Mouse (Mus musculus): ENCODE results near the gene Capn1.

Gene Capn1

DNA sequence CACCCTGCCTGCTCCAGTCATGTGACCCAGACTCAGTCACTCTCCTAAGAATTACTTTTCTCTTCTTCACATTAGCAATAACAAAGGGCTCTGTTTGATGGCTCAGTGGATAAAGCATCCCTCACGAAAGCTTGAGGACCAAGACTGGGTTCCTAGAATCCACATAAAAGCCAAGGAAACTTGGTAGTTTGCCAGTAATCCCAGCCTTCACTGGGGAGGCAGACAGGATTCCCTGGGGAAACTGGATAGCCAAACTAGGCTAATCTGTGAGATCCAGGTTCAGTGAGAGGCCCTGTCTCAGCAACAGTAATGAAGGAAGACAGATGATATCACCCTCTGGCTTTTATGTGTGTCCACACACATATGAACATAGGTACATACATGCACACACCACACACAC is 24.8 kb downstream of the Capn1 start:
- DNase-seq (ENCODE audit: extremely low read depth, low read depth): no peak

DNA sequence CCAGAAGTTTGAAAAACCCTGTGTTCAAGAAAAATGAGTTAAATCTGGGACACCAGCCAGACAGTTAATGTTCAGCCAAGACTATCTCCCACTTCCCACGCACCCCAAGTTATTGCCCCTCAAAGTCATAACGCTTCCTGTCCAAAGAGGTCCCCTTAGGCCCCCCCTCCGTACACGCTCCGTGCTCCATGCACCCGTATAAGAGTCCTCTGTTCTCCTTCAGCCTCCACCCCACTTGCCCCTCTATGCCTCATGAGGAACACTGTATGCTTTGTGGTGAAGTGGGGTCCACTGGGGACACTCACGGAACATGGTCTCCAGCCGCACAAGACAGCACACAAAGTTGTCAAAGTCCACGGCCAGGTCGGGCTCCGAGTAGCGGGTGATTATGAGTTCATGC is 25.7 kb downstream of the Capn1 start:
- no peak for DNase-seq (ENCODE audit: extremely low read depth, low read depth)

DNA sequence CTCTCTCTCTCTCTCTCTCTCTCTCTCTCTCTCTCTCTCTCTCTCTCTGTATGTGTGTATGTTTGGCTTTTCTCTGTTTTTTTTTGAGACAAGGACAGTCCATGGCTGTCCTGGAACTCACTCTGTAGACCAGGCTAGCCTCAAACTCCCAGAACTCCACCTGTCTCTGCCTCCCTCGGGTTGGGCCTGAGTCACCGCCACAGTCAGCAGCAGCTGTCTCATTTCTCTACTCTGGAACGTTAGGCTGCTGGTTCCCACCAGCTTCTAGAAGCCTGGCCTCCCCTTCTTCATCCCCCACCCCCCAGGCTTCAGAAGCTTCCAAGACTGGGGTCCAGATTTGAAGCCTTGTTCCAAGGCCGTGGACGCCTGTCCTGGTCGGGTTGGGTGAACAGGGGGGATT is 26.1 kb downstream of the Capn1 start:
- DNase-seq (ENCODE audit: extremely low read depth, low read depth): no peak

DNA sequence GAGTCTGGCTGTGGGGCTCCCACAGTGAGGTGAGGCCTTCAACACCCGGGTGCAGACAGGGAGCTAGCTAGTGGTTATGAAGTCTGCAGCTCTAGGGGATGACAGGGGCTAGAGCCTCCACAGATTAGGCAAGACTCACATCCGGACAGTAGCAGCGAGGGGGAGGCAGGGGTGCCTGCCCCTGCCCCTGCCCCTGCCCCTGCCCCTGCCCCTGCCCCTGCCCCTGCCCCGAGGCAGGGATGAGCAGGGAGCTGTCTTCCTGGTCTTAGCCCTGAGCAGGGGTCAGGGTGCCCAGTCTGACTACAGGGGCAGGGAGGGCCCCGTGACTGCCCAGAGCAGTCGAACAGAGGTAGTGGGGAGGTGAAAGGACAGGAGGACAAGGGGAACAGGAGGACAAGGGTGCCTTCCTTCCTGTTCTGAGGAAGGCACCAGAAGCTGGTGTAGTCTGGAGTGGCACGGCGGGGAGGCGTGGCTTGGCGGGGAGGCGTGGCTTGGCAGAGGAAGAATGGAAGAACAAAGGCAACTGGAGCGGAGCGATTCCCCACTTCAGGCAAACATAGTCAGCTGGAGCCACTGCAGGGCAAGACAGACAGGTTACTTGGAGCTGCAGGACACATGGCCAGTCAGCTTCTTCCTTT is 26.8 kb downstream of the Capn1 start:
- DNase-seq (ENCODE audit: extremely low read depth, low read depth): no peak

DNA sequence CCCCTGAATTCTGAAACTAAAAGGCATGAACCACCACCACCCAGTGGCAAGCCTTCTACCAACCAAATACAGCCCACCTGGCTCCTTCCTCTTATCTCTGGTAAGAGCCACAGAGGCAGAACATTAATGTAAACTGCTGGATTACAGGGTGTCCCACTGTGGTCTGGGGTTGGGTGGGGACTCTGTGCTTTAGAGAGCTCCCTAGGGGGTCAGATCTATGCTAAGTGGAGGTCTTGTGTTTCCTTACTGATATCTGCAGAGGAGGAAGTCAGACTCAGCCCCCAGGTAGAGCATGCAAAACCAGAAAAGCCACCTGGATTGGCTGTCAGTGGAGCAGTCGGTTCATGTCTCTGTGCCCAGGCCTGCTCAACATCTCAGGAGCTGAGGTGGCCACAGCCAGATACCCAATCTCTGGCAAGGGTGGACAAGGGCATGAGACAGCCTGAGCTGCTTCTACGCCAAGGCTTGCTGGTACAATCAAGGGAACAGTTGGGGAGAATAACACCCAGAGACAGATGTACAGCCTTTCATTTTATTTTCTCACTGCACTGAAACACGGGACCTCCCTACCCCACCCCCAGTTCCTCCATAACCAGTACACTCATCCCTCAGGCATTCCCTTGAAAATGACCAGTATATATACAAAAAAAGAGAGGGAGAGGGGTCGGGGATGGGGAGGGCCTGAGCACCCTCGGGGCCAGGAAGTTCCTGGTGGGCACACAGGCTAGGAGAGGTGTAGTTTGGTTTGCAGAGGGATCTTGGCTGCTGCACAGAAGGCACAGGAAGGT is 27.5 kb downstream of the Capn1 start:
- peak; percentile 73 for DNase-seq (ENCODE audit: extremely low read depth, low read depth)

DNA sequence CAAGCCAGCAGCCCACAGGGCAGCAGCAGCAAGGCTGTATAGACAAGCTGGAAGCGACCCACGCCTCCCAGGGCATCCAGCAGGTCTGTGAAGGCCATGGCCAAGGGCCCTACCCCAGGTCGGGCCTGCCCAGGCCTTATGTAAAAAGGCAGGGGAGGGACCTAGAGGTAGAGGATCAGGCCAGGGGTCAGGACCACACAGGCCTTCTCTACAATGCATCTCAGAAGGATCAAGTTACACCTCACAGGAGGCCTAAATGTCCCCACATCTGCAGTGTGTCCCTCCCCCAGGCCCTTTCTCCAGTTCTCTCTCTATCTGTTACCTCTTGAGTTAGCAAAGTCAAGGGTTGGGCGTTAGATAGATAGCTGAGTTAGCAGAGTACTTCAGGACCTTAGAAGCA is 29.7 kb downstream of the Capn1 start, which contains the start of gene Slc22a20:
Slc22a20 (minus strand) TSS at position 101 of the 400 bp plus-strand sequence.
- no peak for DNase-seq (ENCODE audit: extremely low read depth, low read depth)

DNA sequence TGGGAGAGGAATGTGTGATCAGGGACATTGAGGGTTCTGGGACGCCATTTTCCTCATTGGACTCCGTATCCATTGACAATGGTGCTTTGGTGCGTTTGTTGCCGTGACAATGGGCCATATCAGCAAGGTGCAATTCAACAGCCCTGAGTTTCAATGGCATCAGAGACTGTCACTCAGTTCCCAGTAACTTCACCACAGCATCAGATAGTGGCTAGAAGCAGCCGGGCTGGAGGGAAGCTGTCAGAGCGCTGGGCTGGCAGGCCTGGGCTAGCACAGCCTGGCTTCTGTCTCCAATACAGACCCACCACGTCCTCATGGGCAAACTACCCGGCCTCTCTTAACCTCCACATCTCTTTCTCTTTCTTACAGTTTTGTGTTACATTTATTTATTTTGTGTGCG is 35.2 kb downstream of the Capn1 start:
- DNase-seq (ENCODE audit: extremely low read depth, low read depth): peak; percentile 71

DNA sequence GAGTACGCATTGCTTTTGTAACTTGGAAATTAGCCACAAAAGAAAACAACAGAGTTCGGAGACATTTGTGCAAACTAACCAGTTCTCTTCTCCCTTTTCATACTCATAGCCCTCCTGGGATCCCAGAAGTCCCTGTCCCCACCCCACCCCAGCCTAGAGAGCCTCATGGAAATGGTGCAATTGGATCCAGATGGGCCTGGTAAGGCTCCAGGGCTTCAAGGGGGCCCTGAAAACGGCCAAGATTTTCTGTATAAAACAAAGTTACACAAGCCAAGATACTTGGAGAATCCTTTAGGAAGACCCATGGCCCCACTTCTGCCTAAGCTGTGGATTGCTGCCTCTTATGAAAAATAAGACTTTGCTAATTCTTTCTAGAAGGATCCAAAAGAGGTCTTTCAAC is 38.0 kb downstream of the Capn1 start:
- DNase-seq (ENCODE audit: extremely low read depth, low read depth): no peak

DNA sequence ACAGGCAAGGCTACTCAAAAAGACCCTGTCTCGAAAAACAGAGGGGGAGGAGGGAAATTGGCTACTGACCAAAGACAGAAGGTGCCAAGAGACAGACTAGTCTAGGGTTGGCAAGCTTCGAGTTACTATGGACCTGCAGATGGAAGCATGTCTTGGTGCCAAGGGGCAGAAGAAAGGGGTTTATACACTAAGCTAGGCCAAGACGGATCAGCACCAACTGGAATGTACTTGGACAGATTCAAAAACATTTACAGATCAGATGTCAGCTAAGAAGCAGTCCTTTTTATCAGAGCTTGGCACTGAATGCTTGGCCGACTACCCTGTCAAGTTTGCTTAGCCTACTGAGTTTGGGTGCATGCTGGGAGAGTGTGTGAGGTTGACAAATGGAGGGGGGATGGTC is 40.0 kb downstream of the Capn1 start:
- DNase-seq (ENCODE audit: extremely low read depth, low read depth): no peak

DNA sequence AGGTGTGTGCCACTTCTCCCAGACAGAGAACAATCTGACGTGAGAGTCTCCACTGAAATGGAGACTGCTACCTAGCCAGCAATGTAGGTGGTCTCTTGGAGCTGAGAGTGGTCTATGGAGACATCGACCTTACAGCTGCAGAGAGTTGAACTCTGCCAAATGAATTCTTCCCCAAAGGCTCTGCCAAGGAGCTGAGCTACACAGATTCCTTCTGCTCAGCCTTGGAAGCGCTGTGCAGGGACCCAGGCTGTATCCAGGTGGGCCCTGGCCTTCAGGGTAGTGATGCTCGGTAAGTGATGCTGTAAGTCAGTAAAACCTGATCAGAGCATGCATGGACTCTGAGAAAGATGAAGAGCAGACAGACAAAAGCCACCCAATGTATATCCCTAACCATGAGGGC is 40.6 kb downstream of the Capn1 start:
- DNase-seq (ENCODE audit: extremely low read depth, low read depth): no peak

DNA sequence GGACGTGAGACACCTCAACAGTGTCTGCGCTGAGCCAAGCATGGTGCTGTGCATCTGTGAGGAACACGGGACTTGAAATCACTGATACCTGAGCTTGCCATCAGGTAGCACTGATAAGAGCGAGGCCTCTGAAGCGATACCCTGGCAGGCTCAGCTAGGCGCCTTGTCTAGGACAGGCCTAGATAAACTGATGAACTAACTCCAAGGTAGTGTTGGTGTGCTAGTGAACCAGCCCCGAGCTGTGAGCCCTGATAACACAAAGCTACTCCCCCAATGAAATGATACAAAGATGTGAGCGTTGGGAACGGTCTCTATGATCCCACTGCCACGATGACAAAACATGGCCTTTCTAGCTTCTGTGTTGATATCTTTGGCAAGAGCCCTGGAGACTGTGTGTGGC is 48.0 kb downstream of the Capn1 start:
- no peak for DNase-seq (ENCODE audit: extremely low read depth, low read depth)

DNA sequence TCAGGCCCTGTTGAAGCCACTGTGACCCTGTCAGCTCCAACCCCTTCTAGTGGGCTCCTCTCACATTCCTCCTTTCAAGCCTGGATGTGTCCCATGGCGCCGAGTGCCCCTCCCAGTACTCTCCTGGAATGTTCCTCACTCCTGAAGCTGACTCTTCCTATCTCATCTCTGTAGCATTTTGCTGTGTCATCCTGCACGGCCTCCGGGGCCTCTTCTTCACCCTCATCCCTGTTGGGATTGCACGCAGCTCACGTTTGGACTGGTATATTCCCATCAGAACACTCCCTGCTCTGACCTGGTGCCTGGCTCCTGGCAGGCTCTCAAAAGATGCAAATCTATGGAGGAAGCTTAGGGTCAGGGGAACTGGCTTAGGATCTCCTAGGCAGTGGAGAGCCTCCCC is 48.9 kb downstream of the Capn1 start:
- no peak for DNase-seq (ENCODE audit: extremely low read depth, low read depth)

DNA sequence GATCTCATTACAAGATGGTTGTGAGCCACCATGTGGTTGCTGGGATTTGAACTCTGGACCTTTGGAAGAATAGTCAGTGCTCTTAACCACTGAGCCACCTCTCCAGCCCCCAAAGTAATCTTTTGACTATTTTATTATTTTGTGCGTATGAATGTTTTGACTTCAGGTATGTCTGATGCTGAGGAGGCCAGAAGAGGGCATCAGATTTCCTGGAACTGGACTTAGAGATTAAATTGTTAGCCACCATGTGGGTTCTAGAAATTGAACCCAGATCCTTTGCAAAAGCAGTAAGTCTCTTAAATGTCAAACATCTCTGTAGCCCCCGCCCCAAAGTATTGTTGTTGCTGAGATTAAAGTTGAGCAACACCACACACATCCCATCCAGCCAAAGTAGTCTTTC is 49.8 kb downstream of the Capn1 start:
- DNase-seq (ENCODE audit: extremely low read depth, low read depth): no peak

DNA sequence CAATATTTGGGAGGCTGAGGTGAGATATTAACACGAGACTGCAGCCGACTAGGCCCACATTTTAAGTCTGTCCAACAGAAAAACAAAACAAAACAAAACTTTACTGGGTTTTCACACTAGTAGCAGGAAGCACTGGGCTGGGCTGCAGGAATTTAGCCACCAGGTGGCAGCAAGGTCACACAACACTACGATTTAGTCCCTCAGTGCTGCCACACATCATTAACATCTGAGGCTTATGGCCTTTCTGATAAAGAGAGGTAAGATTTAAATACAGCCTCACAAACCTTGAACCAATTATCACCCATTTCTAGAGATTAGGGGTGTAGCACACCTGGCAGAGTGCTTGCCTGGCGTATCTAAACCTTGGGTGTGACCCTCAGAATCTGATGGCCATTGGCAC is 50.4 kb downstream of the Capn1 start:
- DNase-seq (ENCODE audit: extremely low read depth, low read depth): peak; percentile 75

DNA sequence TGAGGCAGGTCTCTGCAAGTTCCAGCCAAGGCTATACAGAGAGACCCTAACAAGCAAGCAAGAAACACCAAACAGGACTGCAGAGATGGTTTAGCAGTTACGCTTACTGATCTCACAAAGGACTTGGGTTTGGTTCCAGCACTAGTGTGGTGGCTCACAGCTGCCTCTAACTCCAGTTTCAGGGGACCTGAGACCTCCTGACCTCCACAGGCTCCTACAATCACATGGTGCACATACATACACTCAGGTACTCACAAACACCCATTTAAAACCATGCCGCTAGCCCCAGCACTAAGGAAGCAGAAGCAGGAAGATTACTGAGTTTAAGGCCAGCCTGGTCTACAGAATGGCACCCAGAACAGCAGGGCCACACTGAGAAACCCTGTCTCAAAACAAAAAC is 50.9 kb downstream of the Capn1 start:
- no peak for DNase-seq (ENCODE audit: extremely low read depth, low read depth)

DNA sequence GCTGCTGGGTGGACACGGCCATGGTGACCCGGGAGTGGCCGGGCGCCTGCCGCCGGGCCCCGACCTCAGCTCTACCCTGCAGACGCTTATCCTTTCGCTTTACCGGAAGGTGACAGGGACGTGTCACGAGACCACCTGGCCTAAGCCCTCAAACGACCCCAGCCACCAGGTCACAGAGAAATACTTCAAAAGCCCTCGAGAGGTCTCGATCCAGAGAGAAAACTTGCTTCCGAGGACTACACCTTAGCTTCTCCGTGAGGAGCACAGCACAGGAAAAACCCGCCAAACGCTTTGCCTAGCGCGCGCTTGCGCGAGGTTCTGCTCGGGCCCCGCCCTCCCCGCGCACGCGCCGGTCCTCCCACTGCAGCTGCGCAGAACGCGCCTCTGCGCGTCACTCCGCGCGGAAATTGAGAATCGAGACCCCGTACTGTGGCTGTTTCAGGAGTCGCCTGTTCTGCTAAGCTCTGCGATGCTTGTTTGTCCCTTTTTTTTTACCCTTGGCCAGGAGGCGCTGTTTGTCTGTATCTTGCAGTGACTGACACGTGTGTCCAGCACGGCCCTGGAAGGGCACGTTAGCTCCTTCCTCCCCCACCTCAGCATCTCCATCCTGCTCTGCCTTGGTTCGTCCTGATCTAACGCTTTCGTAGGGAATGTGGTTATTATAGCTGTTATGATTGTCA is 51.7 kb downstream of the Capn1 start, which contains the start of gene Pola2:
Pola2 (minus strand) TSS at position 320 of the 680 bp plus-strand sequence.
- DNase-seq (ENCODE audit: extremely low read depth, low read depth): peak; percentile 73

DNA sequence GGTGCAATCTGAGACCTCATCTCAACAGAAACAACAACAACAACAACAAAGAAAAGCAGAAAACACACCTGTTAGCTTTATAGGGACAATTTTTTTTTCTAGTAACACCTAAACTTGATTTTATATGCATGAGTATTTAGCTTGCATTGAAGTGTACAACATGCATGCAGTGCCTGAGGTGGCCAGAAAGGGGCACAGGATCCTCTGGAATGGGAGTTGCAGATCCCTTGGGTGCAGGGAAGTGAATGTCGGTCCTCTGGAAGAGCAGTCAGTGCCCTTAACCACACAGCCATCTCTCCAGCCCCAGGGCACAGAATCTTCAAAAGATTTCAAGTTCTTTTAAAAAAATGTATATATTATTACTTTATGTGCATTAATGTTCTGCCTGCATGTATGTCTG is 53.0 kb downstream of the Capn1 start:
- DNase-seq (ENCODE audit: extremely low read depth, low read depth): no peak

DNA sequence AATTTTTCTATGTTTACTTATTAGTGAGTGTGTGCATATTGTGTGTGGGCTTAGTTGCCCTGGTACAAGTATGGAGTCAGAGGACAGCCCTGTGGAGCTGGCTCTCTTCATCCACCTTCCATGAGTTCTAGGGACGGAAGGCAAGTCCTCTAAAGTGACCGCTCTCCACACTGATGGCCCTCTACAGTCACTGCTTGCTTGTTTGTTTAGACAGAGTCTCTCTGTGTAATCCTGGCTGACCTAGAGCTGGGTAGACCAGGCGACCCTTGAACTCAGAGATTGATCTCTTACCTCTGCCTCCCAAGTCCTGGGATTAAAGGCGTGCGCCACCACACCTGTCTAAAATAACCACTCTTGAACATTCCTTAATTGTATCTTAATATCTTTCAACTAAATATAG is 58.3 kb downstream of the Capn1 start:
- DNase-seq (ENCODE audit: extremely low read depth, low read depth): no peak

DNA sequence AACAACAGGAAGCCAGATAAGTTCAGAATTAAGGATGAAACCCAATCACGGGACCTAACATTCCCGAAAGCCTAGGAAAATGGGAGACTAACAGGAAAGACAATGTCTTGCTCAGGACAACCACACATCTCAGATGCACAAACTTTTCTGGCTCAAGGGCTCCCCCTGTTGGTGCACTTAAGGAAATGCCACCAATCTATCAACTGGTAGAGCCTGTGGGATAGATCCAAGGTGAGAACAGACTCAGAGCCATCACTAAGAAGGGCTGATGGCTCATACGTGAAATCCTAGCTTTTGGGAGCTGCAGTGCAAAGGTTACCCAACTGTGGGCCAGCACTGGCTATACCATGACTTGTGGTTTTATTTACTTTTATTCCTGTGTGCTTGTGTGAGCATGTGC is 59.0 kb downstream of the Capn1 start:
- DNase-seq (ENCODE audit: extremely low read depth, low read depth): peak; percentile 56

DNA sequence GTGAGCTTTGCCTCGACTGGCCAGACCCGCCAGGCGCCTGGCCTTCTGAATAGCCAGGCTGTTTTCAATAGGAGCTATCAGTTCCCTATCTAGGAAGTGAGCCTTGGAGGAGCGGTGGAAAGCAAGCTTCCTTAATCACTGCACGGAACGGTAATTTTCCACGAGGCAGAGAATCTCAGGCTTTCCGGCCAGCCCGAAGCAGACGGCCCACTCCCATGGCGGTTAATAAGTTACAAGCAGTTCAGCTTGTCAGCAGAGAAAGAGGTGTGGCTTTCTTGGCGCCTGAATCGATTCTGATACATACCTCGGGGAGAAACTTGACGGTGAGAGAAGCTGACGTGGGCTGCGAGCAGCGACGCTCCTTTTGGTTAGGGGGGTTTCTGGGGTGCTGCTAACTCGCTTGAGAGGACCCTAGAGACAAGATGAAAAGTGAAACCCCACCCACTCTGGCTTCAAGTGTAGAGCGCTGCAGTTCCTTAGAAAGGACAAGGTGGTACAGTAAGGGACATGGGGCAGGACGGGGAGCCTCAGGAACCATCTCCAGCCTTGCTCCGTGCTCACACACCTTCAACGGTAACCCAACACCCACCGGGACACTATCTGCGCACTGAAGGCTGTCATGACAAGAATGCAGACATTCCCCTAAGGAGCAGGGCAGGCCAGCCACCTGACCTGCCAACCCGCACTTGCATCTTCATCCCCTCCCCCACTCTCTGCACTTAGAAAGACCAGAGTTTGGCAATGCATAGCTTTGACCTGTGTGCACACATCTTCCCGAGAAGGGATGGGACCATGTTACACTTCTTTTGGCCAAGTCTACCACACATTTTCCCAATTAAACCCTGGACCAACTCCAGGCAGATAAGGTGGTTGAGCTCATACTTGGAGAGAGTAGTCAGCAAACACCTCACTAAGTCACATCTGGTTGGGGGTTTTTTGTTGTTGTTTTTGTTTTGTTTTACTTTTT is 59.7 kb downstream of the Capn1 start:
- DNase-seq (ENCODE audit: extremely low read depth, low read depth): no peak

DNA sequence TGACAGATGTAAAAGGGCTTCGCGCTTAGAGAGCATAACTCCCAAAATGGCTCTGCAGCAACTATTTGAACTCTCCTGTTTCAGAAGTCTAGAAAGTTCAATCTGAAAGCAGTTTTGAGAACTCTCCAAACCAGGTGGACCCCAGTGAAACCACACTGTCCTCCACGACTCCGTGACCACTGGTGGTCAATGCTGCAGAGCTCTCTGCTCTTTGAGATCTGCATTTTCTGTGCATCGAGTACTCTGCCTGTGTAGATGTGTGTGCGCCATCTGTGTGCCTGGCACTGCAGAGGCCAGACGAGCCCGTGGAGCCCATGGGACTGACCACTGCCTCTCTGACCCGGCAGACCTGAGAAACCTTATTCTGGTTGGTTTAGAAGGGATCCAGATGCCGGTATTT is 60.8 kb downstream of the Capn1 start:
- DNase-seq (ENCODE audit: extremely low read depth, low read depth): no peak

Data from MEL-GATA-1-ER (cell line).